Mouse (Mus musculus): ENCODE measurements at regions not wholly inside any gene's neighbourhood (a gene's known extent, or its start where the extent isn't known, plus 50 kb on each side); places are given as distances from the start of the nearest gene placed in this dataset.
A peak's percentile ranks its signal among the peaks of the same experiment; 100 is the strongest.
"Not testable (repeated sequence)": the region's sequence is repeated elsewhere in the genome, so short reads cannot be mapped to it uniquely, and the experiment has no call there.

DNA sequence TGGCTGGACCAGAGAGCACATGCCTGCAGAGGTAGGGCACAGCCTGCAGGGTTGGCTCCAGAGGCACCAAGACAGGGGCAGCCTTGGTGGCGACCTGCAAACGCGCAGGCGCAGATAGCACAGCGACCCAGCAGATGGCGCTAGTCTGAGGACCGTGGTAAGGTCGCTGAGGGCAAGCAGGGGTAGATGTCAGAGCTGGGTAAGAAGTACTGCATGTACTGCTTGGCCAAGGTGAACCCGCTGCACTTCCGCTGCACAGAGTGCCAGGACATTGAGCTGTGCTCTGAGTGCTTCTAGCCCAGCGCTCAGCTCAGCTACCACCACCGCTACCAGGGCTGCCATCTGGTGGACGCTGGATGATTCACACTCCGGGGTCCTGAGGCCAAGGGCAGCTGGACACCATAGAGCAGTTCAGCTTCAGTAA lies 68.3 kb downstream of the Hsp90b1 start:
- DNase-seq (ENCODE audit: low spot score in 2 of 2): peak; percentile 69 to 72

DNA sequence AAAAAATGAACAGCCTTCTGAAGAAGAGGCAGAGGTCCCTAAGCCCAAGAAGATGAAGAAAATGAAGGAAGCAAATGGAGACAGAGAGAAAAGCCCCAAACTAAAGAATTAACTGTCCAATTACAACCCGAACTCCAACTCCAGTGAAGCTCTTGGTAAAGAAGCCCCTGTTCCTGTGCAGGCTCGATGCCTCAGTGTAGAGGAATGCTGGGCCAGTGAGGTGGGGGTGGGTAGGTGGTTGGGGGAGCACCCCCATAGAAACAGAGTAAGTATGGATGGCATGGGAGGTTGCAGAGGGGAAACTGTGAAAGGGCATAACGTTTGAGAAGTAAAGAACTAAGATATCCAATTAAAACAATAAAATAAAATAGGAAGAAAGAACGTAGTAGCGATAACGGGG lies 68.8 kb downstream of the Hsp90b1 start:
- DNase-seq (ENCODE audit: low spot score in 2 of 2): not testable (repeated sequence)

DNA sequence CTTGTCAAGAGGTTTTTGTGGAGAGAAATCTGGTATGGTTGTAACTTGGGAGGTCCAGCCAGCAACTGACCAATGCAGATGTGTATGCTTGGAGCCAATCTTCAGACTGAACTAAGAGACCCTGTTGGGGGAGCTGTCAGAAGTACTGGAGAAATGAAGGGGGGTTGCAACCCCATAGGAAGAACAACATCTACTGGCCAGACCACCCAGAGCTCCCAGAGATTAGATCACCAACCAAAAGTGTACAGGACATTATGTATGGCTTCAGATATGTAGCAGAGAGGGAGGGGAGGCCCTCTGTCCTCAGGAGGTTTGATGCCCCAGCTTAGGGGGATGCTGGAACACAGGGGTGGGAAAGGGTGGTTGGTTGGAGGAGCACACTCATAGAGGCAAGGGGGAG lies 78.6 kb downstream of the Hsp90b1 start:
- DNase-seq (ENCODE audit: low spot score in 2 of 2): not testable (repeated sequence)

DNA sequence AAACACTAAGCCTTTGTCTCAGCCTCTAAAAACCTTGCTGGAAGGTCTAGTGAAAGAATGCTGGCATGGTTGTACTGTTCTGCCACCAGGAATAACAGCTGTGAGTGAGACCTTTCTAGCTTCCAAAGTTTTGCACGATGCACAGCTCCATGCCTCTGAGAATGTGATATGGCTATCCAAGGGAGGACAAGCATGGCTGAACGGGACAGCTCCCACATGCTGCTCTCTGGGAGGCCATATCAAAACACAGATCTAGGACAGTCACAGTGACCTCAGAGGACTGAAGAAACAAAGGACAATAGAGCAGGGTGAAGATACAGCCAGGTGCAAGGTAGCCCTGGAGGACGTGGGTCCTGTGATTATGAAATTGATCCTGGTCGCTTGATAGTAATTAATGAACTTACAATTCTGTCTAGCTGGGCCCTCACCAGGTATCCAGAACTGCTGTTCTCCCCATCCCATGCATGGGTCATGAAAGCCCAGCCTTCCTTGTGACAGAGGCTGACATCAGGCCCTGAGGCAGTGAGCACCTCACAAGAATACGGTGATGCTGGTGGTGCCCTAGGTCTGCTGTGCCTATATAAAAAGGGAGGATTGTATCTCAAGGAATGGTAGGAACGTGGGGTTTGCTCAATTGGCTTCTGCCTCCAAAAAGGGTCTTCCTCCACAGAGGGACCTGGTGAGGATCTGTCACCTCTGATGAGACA lies 87.2 kb downstream of the Hsp90b1 start:
- DNase-seq (ENCODE audit: low spot score in 2 of 2): not testable (repeated sequence)

DNA sequence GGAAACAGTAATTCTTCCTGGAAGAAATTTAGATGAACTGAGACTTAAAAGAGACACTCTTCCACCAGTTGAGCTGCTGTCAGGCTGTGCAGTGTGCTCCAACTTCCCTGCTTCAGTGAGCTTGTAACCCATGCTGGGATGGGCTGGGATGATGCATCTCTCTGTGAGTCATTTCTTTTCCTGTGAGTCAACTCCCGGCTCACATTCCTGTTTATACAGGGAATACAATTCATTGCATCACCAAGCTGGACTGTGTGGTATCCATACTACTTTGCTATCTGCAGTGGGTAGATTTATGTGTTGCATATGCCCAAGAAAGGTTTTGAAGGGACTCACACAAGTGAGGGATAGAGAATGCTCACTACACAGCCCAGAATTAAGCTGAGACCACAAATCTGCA lies 93.0 kb downstream of the Hsp90b1 start:
- DNase-seq (ENCODE audit: low spot score in 2 of 2): not testable (repeated sequence)

DNA sequence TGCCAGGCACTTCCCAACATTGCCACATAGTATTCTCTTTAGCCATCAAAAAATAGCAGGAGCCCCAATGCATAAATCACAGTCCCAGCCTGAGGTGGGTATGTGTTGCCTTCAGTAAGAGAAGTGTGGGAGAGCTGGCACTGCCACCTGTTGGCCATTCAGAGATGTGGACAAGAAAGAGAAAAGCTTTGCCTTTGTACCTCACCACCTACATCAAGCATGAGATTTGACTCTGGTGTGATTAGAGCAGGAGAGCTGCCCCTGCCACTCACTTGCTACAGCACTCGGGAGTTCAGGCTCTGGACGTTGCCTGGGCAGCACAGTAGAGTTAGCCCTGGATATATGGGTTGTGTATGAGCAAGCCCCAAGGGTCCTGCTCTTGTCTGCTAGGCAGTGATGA lies 95.3 kb downstream of the Hsp90b1 start:
- DNase-seq (ENCODE audit: low spot score in 2 of 2): not testable (repeated sequence)

DNA sequence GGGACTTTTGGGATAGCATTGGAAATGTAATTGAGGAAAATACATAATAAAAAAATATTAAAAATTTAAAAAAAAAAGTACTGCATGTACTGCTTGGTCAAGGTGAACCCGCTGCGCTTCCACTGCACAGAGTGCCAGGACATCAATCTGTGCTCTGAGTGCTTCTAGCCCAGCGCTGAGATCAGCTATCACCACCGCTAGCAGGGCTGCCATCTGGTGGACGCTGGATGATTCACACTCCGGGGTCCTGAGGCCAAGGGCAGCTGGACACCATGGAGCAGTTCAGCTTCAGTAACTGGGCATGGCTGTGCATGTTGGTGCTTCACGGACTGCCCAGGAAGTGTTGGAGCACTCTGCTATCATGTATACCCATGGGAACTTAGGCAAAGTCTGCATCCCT lies 102.1 kb upstream of the Syn3 start:
- not testable (repeated sequence) for DNase-seq (ENCODE audit: low spot score in 2 of 2)

DNA sequence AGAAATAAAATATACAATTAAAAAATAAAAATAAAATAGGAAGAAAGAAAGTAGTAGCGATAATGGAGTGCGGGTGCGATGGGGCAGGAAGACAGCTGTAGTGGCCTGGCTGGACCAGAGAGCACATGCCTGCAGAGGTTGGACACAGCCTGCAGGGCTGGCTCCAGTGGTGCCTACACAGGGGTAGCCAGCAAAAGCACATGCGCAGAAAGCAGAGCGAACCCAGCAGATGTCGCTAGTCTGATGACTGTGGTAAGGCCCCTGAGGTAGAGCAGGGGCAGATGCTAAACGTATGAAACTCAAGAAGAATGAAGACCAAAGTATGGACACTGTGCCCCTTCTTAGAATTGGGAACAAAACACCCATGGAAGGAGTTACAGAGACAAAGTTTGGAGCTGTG lies 101.3 kb upstream of the Syn3 start:
- not testable (repeated sequence) for DNase-seq (ENCODE audit: low spot score in 2 of 2)

DNA sequence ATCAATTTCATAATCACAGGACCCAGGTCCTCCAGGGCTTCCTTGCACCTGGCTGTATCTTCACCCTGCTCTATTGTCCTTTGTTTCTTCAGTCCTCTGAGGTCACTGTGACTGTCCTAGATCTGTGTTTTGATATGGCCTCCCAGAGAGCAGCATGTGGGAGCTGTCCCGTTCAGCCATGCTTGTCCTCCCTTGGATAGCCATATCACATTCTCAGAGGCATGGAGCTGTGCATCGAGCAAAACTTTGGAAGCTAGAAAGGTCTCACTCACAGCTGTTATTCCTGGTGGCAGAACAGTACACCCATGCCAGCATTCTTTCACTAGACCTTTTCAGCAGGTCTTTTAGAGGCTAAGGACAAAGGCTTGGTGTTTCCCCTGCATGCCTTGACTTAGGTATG lies 91.5 kb upstream of the Syn3 start:
- DNase-seq (ENCODE audit: low spot score in 2 of 2): not testable (repeated sequence)

DNA sequence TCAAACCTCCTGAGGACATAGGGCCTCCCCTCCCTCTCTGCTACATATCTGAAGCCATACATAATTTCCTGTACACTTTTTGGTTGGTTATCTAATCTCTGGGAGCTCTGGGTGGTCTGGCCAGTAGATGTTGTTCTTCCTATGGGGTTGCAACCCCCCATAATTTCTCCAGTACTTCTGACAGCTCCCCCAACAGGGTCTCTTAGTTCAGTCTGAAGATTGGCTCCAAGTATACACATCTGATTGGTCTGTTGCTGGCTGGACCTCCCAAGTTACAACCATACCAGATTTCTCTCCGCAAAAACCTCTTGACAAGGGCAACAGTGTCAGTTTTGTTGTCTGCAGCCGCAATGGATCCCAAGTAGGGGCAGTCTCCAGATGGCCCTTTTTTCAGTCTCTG lies 68.2 kb upstream of the Syn3 start:
- not testable (repeated sequence) for DNase-seq (ENCODE audit: low spot score in 2 of 2)

DNA sequence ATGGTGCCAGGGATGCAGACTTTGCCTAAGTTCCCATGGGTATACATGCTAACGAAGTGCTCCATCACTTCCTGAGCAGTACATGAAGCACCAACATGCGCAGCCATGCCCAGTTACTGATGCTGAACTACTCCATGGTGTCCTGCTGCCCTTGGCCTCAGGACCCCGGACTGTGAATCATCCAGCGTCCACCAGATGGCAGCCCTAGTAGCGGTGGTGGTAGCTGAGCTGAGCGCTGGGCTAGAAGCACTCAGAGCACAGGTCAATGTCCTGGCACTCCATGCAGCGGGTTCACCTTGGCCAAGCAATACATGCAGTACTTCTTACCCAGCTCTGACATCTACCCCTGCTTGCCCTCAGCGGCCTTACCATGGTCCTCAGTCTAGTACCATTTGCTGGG lies 57.1 kb upstream of the Syn3 start:
- no peak for DNase-seq (ENCODE audit: low spot score in 2 of 2)

Measured in urinary bladder, postnatal 36 days (tissue).